Mouse (Mus musculus) urinary bladder, adult 18-20 months (tissue): ENCODE results near the gene Hoxd4.

Source experiments
- DNase-seq, 2 experiments: peaks; one replicate each; pipeline ENCODE4 v3.0.0; 2022; ENCODE audit warnings: low spot score in 2 of 2, mixed read lengths in 2 of 2

The Hoxd4 gene

GRCm38 (mm10) chr2:74741979-74742277, 30.2 kb downstream of the Hoxd4 start:
- DNase-seq: no peak

GRCm38 (mm10) chr2:74745540-74746297, 34.0 kb downstream of the Hoxd4 start:
- DNase-seq: no peak

GRCm38 (mm10) chr2:74746298-74746921, 34.7 kb downstream of the Hoxd4 start:
- DNase-seq: no peak

- no peak for DNase-seq
Observed at GRCm38 (mm10) chr2:74747006-74747405, 35.3 kb downstream of the Hoxd4 start.

- DNase-seq: no peak
Observed at GRCm38 (mm10) chr2:74747661-74748141, 36.0 kb downstream of the Hoxd4 start.

DNA sequence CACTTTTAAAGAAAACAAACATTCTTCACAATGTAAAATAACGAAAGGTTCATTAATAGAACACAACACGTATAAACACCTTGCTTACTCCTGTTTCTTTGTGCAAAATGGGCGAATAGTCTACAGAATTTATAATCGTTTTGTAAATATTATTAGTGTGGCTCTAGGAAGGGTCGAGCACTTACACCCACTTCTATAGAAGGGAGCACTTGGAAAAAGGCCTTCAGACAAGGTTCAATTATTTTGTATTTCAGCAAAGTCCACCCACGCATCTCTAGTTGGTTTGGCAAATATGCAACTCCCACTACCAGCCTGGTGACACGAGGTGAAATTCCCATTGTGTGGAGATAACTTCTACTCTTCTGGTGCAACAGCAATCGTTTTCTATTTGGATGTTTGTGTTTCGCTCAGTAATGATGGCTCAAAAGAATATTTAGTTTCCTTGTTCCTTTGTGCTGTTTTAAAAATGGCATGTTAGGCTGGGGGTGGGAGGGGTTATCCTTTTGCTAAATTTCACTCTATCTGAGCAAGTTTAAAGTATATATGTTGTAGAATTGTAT, 36.8 kb downstream of the Hoxd4 start:
- DNase-seq: no peak

- peak in 1 of 2 experiments; percentile 38 for DNase-seq
Observed at GRCm38 (mm10) chr2:74749337-74750121, 37.8 kb downstream of the Hoxd4 start.

DNA sequence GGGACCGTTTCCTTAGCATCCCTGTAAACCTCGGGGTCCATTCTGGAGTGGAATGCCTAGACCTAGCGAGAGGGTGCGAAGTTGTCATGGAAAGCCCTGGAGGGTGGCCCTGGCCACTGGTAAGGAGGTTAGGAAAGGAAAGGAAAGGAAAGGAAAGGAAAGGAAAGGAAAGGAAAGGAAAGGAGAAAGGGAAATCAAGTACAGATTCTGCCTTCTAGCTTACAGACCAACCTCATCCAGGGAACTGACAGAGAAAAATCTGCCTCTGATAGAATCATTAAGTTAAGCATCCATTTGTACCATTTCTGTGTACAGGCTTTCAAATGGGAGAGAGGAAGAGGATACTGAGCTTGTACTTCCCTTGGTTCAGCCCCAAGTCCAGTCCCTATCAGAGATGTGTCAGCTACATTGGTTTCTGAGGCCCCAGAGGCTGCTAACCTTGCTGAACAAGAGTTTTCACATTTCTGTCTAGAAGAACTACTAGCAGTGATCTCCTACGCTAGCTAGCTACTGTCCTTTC, 39.1 kb downstream of the Hoxd4 start:
- no peak for DNase-seq

GRCm38 (mm10) chr2:74751861-74752260, 40.1 kb downstream of the Hoxd4 start:
- DNase-seq: no peak

GRCm38 (mm10) chr2:74752431-74753174, 40.9 kb downstream of the Hoxd4 start:
- no peak for DNase-seq

- no peak for DNase-seq
Observed at GRCm38 (mm10) chr2:74753175-74753523, 41.4 kb downstream of the Hoxd4 start.

- DNase-seq: no peak
Observed at GRCm38 (mm10) chr2:74753711-74754110, 42.0 kb downstream of the Hoxd4 start.

DNA sequence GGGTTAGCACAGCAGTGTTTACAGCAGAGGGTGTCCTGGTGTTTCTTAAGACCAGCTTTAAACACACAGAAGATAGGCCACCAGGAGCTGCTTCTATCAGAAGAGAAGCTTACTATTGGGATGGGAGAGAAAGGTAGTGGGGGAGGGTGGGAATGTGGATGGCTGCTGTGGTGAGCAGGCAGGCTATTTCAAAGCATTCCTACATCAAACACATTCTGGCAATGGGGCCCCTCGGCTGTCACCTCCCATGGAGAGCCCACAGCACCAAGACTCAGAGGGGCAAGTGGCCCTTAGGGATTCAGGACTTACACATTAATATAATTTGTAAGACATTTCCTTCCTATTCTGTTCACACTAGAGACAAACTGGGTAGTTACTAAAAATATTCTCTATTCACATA, 48.4 kb downstream of the Hoxd4 start:
- DNase-seq: no peak

DNA sequence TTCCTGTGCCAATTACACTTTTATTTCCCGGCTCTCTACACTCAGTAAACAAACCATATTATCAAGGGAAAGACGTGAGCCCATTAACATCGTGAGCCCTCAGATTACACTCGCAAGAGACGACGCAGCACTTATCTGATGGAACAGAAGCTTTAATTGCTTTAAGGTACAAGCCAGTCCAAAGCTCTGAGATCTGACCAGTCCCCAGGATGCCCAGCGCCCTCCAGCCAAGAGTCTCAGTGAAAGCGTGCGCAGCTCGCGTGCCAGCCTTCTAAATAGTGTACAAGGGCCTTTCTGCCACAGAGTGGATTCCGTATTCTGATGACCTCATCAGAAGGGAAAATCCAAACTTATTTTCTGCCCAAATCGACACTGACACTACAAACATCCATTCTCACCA, 50.2 kb downstream of the Hoxd4 start:
- DNase-seq: no peak

DNA sequence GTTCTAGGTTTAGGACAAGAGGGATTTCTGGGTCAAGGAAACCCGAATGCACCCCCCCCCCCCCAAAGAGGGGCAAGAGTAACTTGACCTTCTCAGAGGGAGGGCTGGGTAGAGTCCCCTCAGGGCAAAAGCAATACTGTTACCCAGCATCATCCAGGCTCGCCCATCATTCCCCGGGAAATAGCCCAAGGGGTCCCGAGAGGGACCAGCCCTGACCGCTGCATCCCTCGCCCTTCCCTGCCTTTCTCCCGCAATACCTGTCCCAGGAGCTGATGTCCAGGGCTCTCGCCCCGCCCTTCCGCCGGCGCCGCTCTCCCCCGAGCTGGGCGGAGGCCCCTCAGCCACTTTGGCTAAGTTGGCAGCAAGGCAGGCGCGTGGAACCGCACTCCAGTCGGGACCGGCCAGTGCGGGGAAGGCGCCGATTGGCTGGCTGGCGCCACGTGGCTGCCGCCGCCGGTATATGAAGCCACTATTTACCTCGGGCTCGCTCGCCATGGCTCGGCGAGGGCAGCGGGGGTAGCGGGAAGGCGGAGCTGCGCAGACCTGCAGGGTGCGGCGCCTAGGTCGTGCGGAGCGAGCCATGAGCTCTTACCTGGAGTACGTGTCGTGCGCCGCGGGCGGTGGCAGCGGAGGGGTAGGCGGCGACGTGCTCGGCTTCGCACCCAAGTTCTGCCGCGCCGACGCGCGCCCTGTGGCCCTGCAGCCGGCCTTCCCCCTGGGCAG, 51.0 kb downstream of the Hoxd4 start, which contains the start of gene Hoxd1:
Gene Hoxd1, plus strand, starts transcription at position 459 of the 723 bp plus-strand sequence.
- DNase-seq: peak; percentile 38 to 67

DNA sequence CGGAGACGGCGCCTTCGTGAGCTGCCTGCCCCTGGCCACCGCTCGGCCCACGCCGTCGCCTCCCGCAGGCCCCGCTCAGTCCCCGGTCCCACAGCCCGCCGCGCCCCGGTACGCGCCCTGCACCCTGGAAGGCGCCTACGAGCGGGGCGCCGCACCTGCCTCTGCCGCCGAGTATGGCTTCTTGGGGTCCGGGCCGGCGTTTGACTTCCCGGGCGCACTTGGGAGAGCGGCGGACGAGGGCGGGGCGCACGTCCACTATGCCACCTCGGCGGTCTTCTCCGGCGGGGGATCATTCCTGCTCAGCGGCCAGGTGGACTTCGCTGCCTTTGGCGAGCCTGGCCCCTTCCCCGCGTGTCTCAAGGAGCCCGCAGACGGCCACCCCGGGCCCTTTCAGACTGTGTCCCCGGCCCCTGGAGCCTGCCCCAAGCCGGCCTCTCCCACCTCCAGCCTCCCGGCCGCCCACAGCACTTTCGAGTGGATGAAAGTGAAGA, 51.6 kb downstream of the Hoxd4 start:
- DNase-seq: no peak

DNA sequence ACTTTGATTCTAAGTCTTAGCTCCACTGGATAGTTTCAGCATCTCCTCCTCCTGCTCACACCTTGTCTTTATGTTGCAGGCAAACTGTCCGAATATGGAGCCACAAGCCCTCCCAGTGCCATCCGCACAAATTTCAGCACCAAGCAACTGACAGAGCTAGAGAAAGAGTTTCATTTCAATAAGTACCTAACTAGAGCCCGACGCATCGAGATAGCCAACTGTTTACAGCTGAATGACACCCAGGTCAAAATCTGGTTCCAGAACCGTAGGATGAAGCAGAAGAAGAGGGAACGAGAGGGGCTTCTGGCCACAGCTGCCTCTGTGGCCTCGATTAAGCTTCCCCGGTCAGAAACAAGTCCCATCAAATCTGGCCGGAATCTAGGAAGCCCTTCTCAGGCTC, 52.2 kb downstream of the Hoxd4 start:
- no peak for DNase-seq

DNA sequence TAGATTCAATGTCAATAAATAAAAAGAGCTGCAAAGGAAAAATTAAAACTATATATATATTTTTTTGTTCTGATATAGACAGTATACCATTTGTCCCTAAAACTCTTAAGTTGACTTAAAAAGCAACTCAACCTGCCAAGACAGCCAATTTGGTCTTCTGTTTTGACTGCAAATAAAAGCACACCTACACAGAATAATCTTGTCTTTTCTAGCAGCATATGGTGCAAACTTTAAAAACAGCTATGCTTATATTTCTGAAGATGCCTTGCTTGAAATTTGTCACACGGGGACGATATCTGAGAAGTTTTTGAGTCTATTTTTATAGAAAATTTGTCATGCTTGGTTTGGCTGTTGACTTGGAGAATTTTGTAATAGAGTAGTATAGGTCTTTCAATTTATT, 62.6 kb downstream of the Hoxd4 start:
- DNase-seq: no peak

DNA sequence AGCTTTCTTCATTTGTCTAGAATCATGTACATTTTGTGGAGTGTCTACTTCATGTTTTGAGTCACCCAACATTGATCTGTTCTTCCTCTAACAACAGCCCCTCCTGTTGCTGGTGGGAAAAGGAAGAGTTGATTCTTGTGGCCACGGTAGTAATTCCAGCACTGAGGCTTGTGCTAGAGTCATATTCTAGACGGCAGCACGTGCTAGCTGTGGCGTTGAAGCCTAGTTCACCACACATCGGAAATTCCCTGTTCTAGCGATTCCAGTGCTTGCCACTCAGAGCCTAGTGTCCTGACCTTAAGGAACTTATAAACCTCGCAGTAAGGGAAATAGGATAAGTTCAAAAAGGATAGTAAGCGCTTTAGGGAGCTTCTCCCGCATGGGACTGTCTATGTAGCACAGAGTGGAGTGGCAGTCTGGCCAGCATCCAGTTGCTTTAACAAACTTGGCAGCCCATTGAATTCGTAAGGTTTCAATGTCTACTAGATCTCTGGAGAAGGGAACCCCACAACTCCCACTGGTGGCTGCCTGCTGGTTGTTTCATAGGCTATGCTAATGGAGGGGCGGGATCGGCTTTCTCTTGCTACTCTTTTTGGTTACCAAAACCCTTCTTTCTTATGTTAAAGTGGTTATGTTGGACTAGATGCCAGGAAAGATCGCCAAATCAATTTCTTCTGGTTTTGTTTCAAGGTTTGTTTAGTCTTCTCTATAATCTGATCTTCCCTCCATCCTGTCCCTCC, 66.0 kb downstream of the Hoxd4 start:
- DNase-seq: no peak
